Mouse (Mus musculus) ES-CJ7 (cell line): ENCODE results near the gene Clec4a4.

Source experiments
- DNase-seq: peaks from one replicate; pipeline ENCODE4 v3.0.0; 2011; ENCODE audit warnings: low read depth, low spot score

The Clec4a4 gene

GRCm38 (mm10) chr6:122989876-122990437 is at the start of gene Clec4a4:
Gene Clec4a4, plus strand, starts transcription at chr6:122990367.
- no peak for DNase-seq

- DNase-seq, result no peak
Observed at GRCm38 (mm10) chr6:122946760-122947159, 43.4 kb upstream of the Clec4a4 start.

GRCm38 (mm10) chr6:122952401-122952800 is 37.8 kb upstream of the Clec4a4 start, which contains the start of gene Clec4a3:
Gene Clec4a3, plus strand, starts transcription at chr6:122952515.
- no peak for DNase-seq

- no peak for DNase-seq
Observed at GRCm38 (mm10) chr6:122964562-122964961, 25.6 kb upstream of the Clec4a4 start.

GRCm38 (mm10) chr6:122969048-122969447 is 21.1 kb upstream of the Clec4a4 start:
- DNase-seq, result no peak

- peak; percentile 71 for DNase-seq
Observed at GRCm38 (mm10) chr6:123004696-123005095, 14.5 kb downstream of the Clec4a4 start.

GRCm38 (mm10) chr6:123005591-123005990 is 15.4 kb downstream of the Clec4a4 start:
- peak; percentile 44 for DNase-seq

GRCm38 (mm10) chr6:123049742-123050372 is 59.7 kb downstream of the Clec4a4 start, which contains the start of gene Clec4b1:
Gene Clec4b1, plus strand, starts transcription at chr6:123049962.
- DNase-seq, result no peak
